Mouse (Mus musculus): ENCODE results near the gene Mettl21a.

DNA sequence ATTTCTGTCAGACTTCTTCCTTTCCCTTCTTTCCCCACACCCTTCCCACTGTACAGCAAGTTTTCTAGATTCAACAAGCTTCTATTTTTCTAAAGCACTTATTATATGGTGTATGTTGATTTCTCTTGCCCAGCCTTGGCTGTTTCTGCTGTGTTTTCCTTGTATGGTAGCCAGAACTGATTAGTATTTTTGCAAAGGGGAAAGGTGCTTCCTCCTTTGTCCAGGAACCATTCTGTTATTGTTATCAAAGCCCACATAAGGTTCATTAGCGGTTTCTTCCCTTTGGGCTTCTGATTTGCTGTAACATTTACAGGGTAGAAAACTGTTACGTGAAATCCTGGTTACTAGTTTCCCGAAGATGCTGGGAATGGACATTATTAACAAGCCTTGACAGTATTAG, 56.9 kb downstream of the Mettl21a start:
- no peak for TF ChIP-seq POLR2A (IDR thresholded peaks at IDR 0.05; ENCODE audit: borderline replicate concordance, control insufficient read depth, low read depth, low read length)
- TF ChIP-seq CTCF (IDR thresholded peaks at IDR 0.05; ENCODE audit: control insufficient read depth, insufficient read depth, low read length) = no peak

All from bone marrow, adult 2 months (tissue).